Mouse (Mus musculus) hindbrain, embryonic 11.5 days (tissue): ENCODE measurements around the gene Bcan. TPM values are rescaled to one million over a fixed set of nuclear protein-coding genes. Genes with fewer than 3 reads are reported as not detected.

Experiments used
- ATAC-seq: fragments of 200-750 bp; cut with Nextera tagmentation; 2 replicates; pipeline ENCODE4 v1.8.0; 2017; ENCODE audit warnings: mild to moderate bottlenecking, moderate TSS enrichment, moderate library complexity; ENCODE audit not compliant: low FRiP score
- DNase-seq: peaks from one replicate; pipeline ENCODE4 v3.0.0-alpha.2; 2015; ENCODE audit warnings: low spot score
- H3K27ac ChIP-seq: fragments of 300-500 bp; sonication (generic); 2 replicates; pipeline ENCODE4 v1.5.1; 2014; ENCODE audit warnings: mild to moderate bottlenecking, low read depth, low read length
- H3K27me3 ChIP-seq: fragments of 300-500 bp; sonication (generic); 2 replicates; pipeline ENCODE4 v1.6.1; 2014; ENCODE audit warnings: mild to moderate bottlenecking, low read length, moderate library complexity, mixed read lengths; ENCODE audit not compliant: control insufficient read depth, insufficient read depth
- H3K36me3 ChIP-seq: fragments of 300-500 bp; sonication (generic); 2 replicates; pipeline ENCODE4 v1.6.1; 2014; ENCODE audit warnings: mild to moderate bottlenecking, low read length, moderate library complexity, mixed read lengths; ENCODE audit not compliant: control insufficient read depth, insufficient read depth
- H3K4me1 ChIP-seq: fragments of 300-500 bp; sonication (generic); replicated peaks from 2 replicates; pipeline ENCODE4 v1.6.1; 2014; ENCODE audit warnings: low read length, mixed read lengths; ENCODE audit not compliant: control insufficient read depth, insufficient read depth
- H3K4me2 ChIP-seq: fragments of 300-500 bp; sonication (generic); replicated peaks from 2 replicates; pipeline ENCODE4 v1.6.1; 2014; ENCODE audit warnings: mild to moderate bottlenecking, low read depth, low read length
- H3K4me3 ChIP-seq: fragments of 300-500 bp; sonication (generic); 2 replicates; pipeline ENCODE4 v1.5.1; 2014; ENCODE audit warnings: low read depth, low read length
- H3K9ac ChIP-seq: fragments of 300-500 bp; sonication (generic); 2 replicates; pipeline ENCODE4 v1.6.1; 2014; ENCODE audit warnings: low read depth, low read length
- H3K9me3 ChIP-seq: fragments of 300-500 bp; sonication (generic); 2 replicates; pipeline ENCODE4 v1.6.1; 2016; ENCODE audit warnings: low read length; ENCODE audit not compliant: control insufficient read depth
- WGBS: fragments of 180-500 bp; shearing (Covaris S2); extraction: QIAGEN DNeasy Blood & Tissue Kit; methylation state at CpG from one replicate; pipeline ENCODE4 v1.1.7; 2014; 5-methylcytosine and 5-hydroxymethylcytosine counted together
- polyA plus RNA-seq: library from polyadenylated mRNA; unstranded; fragments of >200 nt; fragmentation: Nextera tagmentation; extraction: Ambion mirVana; gene quantifications from 2 replicates; pipeline ENCODE4 v1.2.1, GENCODE M21; 2014

Bcan gene
- 0.21 and 0.82 TPM in 2 replicates for polyA plus RNA-seq

- no peak within 1 kb of the TSS for H3K27ac ChIP-seq
- peaks cover 13% of the 10 kb centered on the region for H3K4me1 ChIP-seq
- 1% methylated on average over 27 of the region's 39 CpGs for WGBS
- no peaks in the 10 kb centered on the region for H3K36me3 ChIP-seq
- peak within 1 kb of the TSS; percentile 87 for H3K4me2 ChIP-seq
- H3K4me3 ChIP-seq = peak within 1 kb of the TSS; percentile 38
- DNase-seq = no peak
- ATAC-seq = 0 out of 2 replicates have a peak, but pooled peaks have one; percentile 43
- H3K27me3 ChIP-seq = peaks cover 77% of the 10 kb centered on the region
- no peaks in the 10 kb centered on the region for H3K9me3 ChIP-seq
- H3K9ac ChIP-seq = no peak within 1 kb of the TSS
Measured at GRCm38 (mm10) chr3:88000181-88000580, at the start of gene Bcan. Bcan (minus strand) TSS chr3:88000230.

- no peak for ATAC-seq
- no peaks in the 10 kb centered on the region for H3K4me1 ChIP-seq
Measured at GRCm38 (mm10) chr3:88049532-88049931, 49.5 kb upstream of the Bcan start.

GRCm38 (mm10) chr3:88042661-88043421 lies 42.8 kb upstream of the Bcan start, which contains the start of gene Gpatch4:
Gpatch4 (plus strand) TSS chr3:88043108.
- peak within 1 kb of the TSS; percentile 68 for H3K9ac ChIP-seq
- peak; percentile 97 for DNase-seq
- H3K4me1 ChIP-seq = no peaks in the 10 kb centered on the region; the same call in 1 of the 2 replicates
- H3K4me2 ChIP-seq = peak within 1 kb of the TSS; percentile 65
- H3K27me3 ChIP-seq = no peaks in the 10 kb centered on the region; the same call in 1 of the 2 replicates
- no peaks in the 10 kb centered on the region for H3K36me3 ChIP-seq
- peak within 1 kb of the TSS; percentile 83 for H3K4me3 ChIP-seq
- H3K9me3 ChIP-seq = no peaks in the 10 kb centered on the region
- no peak within 1 kb of the TSS for H3K27ac ChIP-seq
- ATAC-seq = peak; percentile 85
- 9% methylated on average over 36 of the region's 36 CpGs for WGBS

More at GRCm38 (mm10) chr3:88049532-88049931, 49.5 kb upstream of the Bcan start:
- Histone ChIP-seq H3K27me3 (no peaks in the 10 kb centered on the region), H3K4me2 (no peak overlapping the region), H3K9ac (no peak overlapping the region), H3K9me3 (no peaks in the 10 kb centered on the region), H3K27ac (no peak overlapping the region), H3K4me3 (no peak overlapping the region), H3K36me3 (peaks cover 3% of the 10 kb centered on the region; the same call in 1 of the 2 replicates)
- WGBS = 90% methylated on average over 3 of the region's 3 CpGs
- DNase-seq = no peak

GRCm38 (mm10) chr3:88035561-88036293 lies 35.7 kb upstream of the Bcan start:
- H3K36me3 ChIP-seq = no peaks in the 10 kb centered on the region
- H3K4me1 ChIP-seq = no peaks in the 10 kb centered on the region
- peaks cover 2% of the 10 kb centered on the region; the same call in 1 of the 2 replicates for H3K27me3 ChIP-seq
- ATAC-seq = no peak
- H3K27ac ChIP-seq = no peak overlapping the region
- H3K9ac ChIP-seq = no peak overlapping the region
- no peak overlapping the region for H3K4me2 ChIP-seq
- no peak for DNase-seq
- H3K9me3 ChIP-seq = no peaks in the 10 kb centered on the region
- WGBS = 89% methylated on average over 1 of the region's 1 CpGs
- no peak overlapping the region for H3K4me3 ChIP-seq

GRCm38 (mm10) chr3:88033506-88033905 lies 33.5 kb upstream of the Bcan start:
- Histone ChIP-seq H3K9me3 (no peaks in the 10 kb centered on the region), H3K27me3 (0 out of 2 replicates have a peak, but pooled peaks cover 2% of the 10 kb centered on the region), H3K36me3 (no peaks in the 10 kb centered on the region), H3K4me1 (no peaks in the 10 kb centered on the region), H3K4me2 (no peak overlapping the region), H3K4me3 (no peak overlapping the region), H3K27ac (no peak overlapping the region), H3K9ac (no peak overlapping the region)
- no peak for ATAC-seq
- no peak for DNase-seq
- 76% methylated on average over 5 of the region's 5 CpGs for WGBS

GRCm38 (mm10) chr3:88030608-88031395 lies 30.8 kb upstream of the Bcan start:
- H3K4me3 ChIP-seq = no peak overlapping the region
- ATAC-seq = no peak
- no peak for DNase-seq
- H3K27me3 ChIP-seq = peaks cover 7% of the 10 kb centered on the region; the same call in 1 of the 2 replicates
- 16% methylated on average over 19 of the region's 19 CpGs for WGBS
- H3K36me3 ChIP-seq = no peaks in the 10 kb centered on the region
- H3K9ac ChIP-seq = no peak overlapping the region
- no peak overlapping the region for H3K27ac ChIP-seq
- no peaks in the 10 kb centered on the region for H3K9me3 ChIP-seq
- H3K4me2 ChIP-seq = no peak overlapping the region
- H3K4me1 ChIP-seq = no peaks in the 10 kb centered on the region

GRCm38 (mm10) chr3:88027434-88028186 lies 27.6 kb upstream of the Bcan start, which contains the start of gene Hapln2:
Hapln2 (minus strand) TSS chr3:88027583.
- no peak within 1 kb of the TSS for H3K27ac ChIP-seq

GRCm38 (mm10) chr3:88026823-88027222 lies 26.8 kb upstream of the Bcan start:
- DNase-seq (no peak), ATAC-seq (no peak)
- H3K27me3 ChIP-seq = peaks cover 42% of the 10 kb centered on the region
- H3K4me3 ChIP-seq = no peak overlapping the region
- H3K9ac ChIP-seq = no peak overlapping the region
- no peak overlapping the region for H3K27ac ChIP-seq
- no peak overlapping the region for H3K4me2 ChIP-seq
- WGBS = 63% methylated on average over 7 of the region's 7 CpGs
- no peaks in the 10 kb centered on the region for H3K36me3 ChIP-seq
- H3K4me1 ChIP-seq = peaks cover 11% of the 10 kb centered on the region
- H3K9me3 ChIP-seq = no peaks in the 10 kb centered on the region

More at GRCm38 (mm10) chr3:88027434-88028186, 27.6 kb upstream of the Bcan start, which contains the start of gene Hapln2:
- no peak within 1 kb of the TSS for H3K4me2 ChIP-seq
- H3K9me3 ChIP-seq = no peaks in the 10 kb centered on the region
- no peak within 1 kb of the TSS for H3K4me3 ChIP-seq
- H3K36me3 ChIP-seq = no peaks in the 10 kb centered on the region
- DNase-seq (peak; percentile 45), ATAC-seq (no peak)
- 42% methylated on average over 5 of the region's 5 CpGs for WGBS
- H3K4me1 ChIP-seq = peaks cover 9% of the 10 kb centered on the region
- H3K27me3 ChIP-seq = peaks cover 34% of the 10 kb centered on the region
- H3K9ac ChIP-seq = no peak within 1 kb of the TSS
